Mouse (Mus musculus) kidney, adult 2 months (tissue): ENCODE measurements around the gene Tmem108.

Experiments
- CTCF ChIP-seq: fragments of 200-500 bp; conservative IDR thresholded peaks from 2 replicates; pipeline ENCODE4 v1.5.1; 2011; ENCODE audit warnings: low read depth, mild to moderate bottlenecking, control low read depth, low read length, moderate library complexity, mixed read lengths; ENCODE audit not compliant: insufficient read depth, insufficient read length
- POLR2A ChIP-seq: fragments of 200-500 bp; IDR thresholded peaks from one replicate; pipeline ENCODE4 v1.6.1; 2011; ENCODE audit warnings: low read depth, low read length, control low read depth

GRCm38 (mm10) chr9:103601878-103602277 is 159.8 kb downstream of the Tmem108 start:
- TF ChIP-seq CTCF: no peak
- TF ChIP-seq POLR2A: no peak
